Mouse (Mus musculus) stomach, embryonic 16.5 days (tissue): ENCODE results near the gene Cks1b. TPM values are rescaled to one million over a fixed set of nuclear protein-coding genes. Genes with fewer than 3 reads are reported as not detected.

ENCODE experiments used
- ATAC-seq: fragments of 200-750 bp; cut with Nextera tagmentation; 2 replicates; pipeline ENCODE4 v1.8.0; 2017; ENCODE audit warnings: moderate number of reproducible peaks, moderate TSS enrichment; ENCODE audit not compliant: insufficient read depth, low FRiP score
- H3K27ac ChIP-seq: fragments of 300-500 bp; sonication (generic); 2 replicates; pipeline ENCODE4 v1.5.1; 2014; ENCODE audit warnings: low read length
- H3K27me3 ChIP-seq: fragments of 300-500 bp; sonication (generic); 2 replicates; pipeline ENCODE4 v1.6.1; 2014; ENCODE audit warnings: low read length, control low read depth, mixed read lengths; ENCODE audit not compliant: control insufficient read depth, insufficient read depth
- H3K36me3 ChIP-seq: fragments of 300-500 bp; sonication (generic); 2 replicates; pipeline ENCODE4 v1.6.1; 2014; ENCODE audit warnings: low read length; ENCODE audit not compliant: control insufficient read depth, insufficient read depth
- H3K4me1 ChIP-seq: fragments of 300-500 bp; sonication (generic); 2 replicates; pipeline ENCODE4 v1.6.1; 2014; ENCODE audit warnings: low read length, control low read depth, mixed read lengths; ENCODE audit not compliant: control insufficient read depth, insufficient read depth
- H3K4me2 ChIP-seq: fragments of 300-500 bp; sonication (generic); 2 replicates; pipeline ENCODE4 v1.6.1; 2014; ENCODE audit warnings: low read depth, low read length, mixed read lengths
- H3K4me3 ChIP-seq: fragments of 300-500 bp; sonication (generic); replicated peaks from 2 replicates; pipeline ENCODE4 v1.5.1; 2014; ENCODE audit warnings: mild to moderate bottlenecking, low read length
- H3K9ac ChIP-seq: fragments of 300-500 bp; sonication (generic); 2 replicates; pipeline ENCODE4 v1.6.1; 2014; ENCODE audit warnings: low read length
- H3K9me3 ChIP-seq: fragments of 300-500 bp; sonication (generic); replicated peaks from 2 replicates; pipeline ENCODE4 v1.6.1; 2016; ENCODE audit warnings: low read length, control low read depth; ENCODE audit not compliant: control insufficient read depth
- WGBS: fragments of 180-500 bp; shearing (Covaris S2); extraction: QIAGEN DNeasy Blood & Tissue Kit; methylation state at CpG from one replicate; pipeline ENCODE4 v1.1.7; 2014; 5-methylcytosine and 5-hydroxymethylcytosine counted together
- polyA plus RNA-seq: library from polyadenylated mRNA; unstranded; fragments of >200 nt; fragmentation: Nextera tagmentation; extraction: Ambion mirVana; gene quantifications from 2 replicates; pipeline ENCODE4 v1.2.1, GENCODE M21; 2015

The Cks1b gene
- polyA plus RNA-seq, 1 experiment from 2014 or later: 323 TPM

DNA sequence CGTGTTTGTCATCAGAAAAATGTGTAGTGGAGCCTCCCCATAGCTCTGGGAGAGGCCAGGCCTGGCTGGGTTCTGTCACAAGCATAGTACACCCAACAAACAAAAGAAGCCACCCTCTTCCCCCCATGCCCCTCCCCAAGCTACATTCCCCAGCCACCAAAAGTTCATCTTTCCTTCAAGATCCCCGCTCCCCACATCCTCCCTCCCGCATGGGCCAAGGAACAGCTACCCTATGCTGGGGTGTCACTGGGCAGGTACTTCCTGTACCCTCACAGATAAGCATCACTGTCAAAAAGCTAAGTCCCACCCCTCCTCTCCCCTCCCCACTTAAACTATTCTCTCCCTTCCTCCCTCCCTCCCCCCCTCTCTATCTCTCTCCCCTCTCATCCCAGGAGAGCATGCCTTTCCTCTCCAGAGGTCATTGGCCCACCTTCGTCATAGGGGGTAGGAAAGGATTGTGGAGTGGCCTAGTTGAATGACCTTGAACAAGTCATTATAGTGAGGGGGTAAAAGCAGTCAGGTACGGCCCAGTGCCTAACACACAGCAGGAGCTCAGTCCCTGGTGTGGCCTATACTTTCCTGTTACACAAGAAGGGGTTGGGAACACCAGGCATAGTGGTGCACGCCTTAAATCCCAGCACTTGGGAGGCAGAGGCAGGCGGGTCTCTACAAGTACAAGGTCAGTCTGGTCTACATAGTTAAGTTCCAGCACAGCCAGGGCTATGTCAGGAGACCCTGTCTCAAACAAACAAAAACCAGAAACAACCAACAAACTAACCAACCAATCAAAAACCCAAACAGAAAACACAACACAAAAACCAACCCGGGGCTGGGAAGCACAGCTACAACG is 35.9 kb downstream of the Cks1b start:
- Histone ChIP-seq H3K4me1 (peaks cover 39% of the 10 kb centered on the region), H3K27me3 (no peaks in the 10 kb centered on the region), H3K4me2 (no peak overlapping the region), H3K9me3 (no peaks in the 10 kb centered on the region), H3K36me3 (peaks cover 11% of the 10 kb centered on the region; the same call in 1 of the 2 replicates), H3K4me3 (no peak overlapping the region), H3K9ac (no peak overlapping the region), H3K27ac (no peak overlapping the region)
- 82% methylated on average over 9 of the region's 9 CpGs for WGBS
- ATAC-seq: no peak

DNA sequence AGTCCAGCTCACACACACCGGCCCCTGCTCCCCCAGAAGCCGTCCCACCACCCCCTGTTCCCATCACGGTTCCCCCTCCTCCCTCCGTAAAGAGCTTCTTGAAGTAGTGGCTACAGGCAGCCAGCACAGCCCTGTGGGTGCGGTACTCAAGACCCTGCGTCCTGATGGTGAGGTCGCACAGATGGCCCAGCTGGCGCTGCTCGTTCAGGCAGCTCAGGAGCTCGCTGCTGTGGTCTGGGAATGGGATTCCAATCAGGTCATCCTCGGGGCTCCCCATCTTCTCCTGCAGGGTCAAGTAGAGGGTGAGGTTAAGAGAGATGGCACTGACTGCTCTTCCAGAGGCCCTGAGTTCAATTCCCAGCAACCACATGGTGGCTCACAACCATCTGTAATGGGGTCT is 37.0 kb downstream of the Cks1b start:
- WGBS: 87% methylated on average over 11 of the region's 11 CpGs
- Histone ChIP-seq H3K4me2 (no peak overlapping the region), H3K4me3 (no peak overlapping the region), H3K9me3 (no peaks in the 10 kb centered on the region), H3K36me3 (peaks cover 11% of the 10 kb centered on the region; the same call in 1 of the 2 replicates), H3K27ac (no peak overlapping the region), H3K4me1 (peaks cover 32% of the 10 kb centered on the region), H3K27me3 (no peaks in the 10 kb centered on the region), H3K9ac (no peak overlapping the region)
- no peak for ATAC-seq

DNA sequence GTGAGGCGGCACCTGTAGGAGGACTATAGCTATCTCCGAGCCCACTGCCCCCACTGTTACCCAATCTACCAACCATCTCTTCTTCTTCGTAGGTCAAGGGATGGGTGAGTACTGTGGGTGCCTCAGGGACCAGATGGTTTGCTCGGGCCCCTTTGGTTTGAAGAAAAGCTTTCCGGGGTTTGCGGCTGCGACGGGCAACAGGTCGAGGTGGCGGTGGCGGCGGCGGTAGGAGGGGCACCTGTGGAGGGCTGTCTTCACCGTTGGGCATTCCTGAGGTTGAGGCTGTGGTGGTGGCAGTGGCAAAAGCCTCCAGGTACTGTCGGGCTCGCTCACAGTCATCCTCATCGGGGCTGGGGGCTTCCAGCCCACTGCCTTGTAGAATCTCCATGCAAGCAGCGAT is 37.5 kb downstream of the Cks1b start:
- peaks cover 32% of the 10 kb centered on the region for H3K4me1 ChIP-seq
- no peak overlapping the region for H3K9ac ChIP-seq
- no peak overlapping the region for H3K27ac ChIP-seq
- ATAC-seq: no peak
- no peak overlapping the region for H3K4me2 ChIP-seq
- peaks cover 11% of the 10 kb centered on the region; the same call in 1 of the 2 replicates for H3K36me3 ChIP-seq
- no peaks in the 10 kb centered on the region for H3K9me3 ChIP-seq
- 93% methylated on average over 18 of the region's 18 CpGs for WGBS
- H3K27me3 ChIP-seq: no peaks in the 10 kb centered on the region
- no peak overlapping the region for H3K4me3 ChIP-seq

DNA sequence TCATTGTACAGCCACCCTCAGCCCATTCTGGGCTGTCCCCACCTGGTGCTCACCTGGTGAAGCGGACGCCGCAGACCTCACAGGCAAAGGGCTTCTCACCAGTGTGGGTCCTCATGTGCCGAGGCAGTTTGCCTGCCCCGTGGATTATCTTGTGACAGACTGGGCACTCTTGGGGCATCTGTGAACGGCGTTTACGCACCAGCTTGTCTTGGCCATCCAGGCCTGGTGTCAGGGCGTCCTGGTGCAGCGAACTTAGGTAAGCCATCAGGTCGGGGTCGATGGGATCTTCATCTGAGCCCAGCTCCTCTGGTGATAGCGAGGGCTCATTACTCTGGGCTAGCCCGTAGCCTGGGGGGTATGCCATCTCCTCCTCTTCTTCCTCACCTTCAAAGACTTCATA is 37.9 kb downstream of the Cks1b start:
- H3K27me3 ChIP-seq: no peaks in the 10 kb centered on the region
- H3K4me1 ChIP-seq: peaks cover 31% of the 10 kb centered on the region
- no peak overlapping the region for H3K4me2 ChIP-seq
- H3K9me3 ChIP-seq: no peaks in the 10 kb centered on the region
- 95% methylated on average over 14 of the region's 14 CpGs for WGBS
- H3K4me3 ChIP-seq: no peak overlapping the region
- H3K36me3 ChIP-seq: peaks cover 11% of the 10 kb centered on the region; the same call in 1 of the 2 replicates
- ATAC-seq: no peak
- H3K27ac ChIP-seq: no peak overlapping the region
- no peak overlapping the region for H3K9ac ChIP-seq

DNA sequence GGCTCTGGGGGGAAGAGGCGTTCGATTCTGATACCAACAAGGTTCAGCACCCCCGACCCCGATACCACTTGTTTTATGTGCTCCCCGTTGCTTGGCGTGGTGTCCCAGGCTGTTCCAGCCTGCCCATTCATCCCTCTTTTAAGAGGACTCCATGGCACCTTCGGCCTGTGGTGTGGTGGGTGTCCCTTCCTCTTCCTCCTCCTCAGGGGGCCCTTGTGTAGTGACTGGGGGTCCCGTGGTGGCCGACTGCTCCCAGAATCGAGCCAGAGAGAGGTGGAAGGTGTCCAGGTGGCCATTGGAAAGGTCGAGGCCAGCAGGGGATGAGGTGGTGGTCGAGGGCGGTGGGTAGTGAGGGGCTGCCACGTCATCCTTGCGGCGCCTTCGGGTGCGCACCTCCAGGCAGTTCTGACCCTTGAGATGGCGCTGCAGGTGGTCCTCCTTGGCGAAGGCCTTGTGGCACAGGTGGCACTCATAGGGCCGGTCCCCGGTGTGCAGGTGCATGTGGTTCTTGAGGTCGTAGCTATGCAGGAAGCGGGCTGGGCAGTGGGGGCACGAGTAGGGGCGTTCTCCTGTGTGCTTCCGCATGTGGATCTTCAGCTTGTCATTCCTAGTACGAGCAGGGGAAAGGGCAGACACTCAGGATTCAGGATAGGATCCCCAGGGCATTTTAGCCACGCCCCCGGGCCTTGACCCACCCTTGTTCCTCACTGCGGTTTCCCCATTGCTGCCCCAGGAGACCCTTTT is 38.6 kb downstream of the Cks1b start:
- Histone ChIP-seq H3K4me2 (no peak overlapping the region), H3K27ac (peak overlapping the region; percentile 86), H3K27me3 (no peaks in the 10 kb centered on the region), H3K9me3 (no peaks in the 10 kb centered on the region), H3K9ac (no peak overlapping the region), H3K36me3 (peaks cover 11% of the 10 kb centered on the region; the same call in 1 of the 2 replicates), H3K4me3 (no peak overlapping the region), H3K4me1 (peaks cover 24% of the 10 kb centered on the region)
- 86% methylated on average over 31 of the region's 31 CpGs for WGBS
- ATAC-seq: no peak

DNA sequence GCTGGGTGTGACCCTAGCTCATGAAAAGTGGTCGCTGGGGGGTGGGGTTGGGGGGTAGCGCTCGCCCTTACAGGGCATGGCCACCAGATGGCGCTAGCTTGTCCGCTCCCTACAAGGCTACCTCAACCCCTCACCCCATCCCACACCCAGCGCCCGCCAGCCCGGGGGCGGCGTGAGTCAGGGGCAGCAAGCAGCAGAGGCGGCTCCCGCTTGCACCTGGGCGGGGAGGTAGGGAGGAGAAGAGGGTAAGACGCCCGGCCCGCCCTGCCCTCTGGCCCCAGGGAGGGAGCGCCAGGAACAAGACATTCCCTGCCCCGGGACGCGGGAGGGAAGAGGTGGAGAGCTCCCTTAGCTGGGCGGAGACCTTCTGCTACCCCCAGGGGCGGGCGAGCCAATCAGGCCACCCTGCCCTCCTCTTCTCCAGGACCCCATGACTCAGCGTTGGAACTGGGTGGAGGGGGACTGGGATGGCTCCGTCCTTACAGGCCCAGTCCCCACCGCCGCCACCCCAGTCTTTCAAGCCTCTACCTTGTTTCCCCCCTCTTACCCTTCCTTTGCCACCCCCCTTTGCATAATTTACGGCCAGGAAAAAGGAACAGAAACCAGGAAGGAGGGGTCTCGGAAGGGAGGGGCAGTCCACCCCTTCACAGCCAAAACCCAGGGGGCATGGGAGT is 39.7 kb downstream of the Cks1b start:
- Histone ChIP-seq H3K27me3 (no peaks in the 10 kb centered on the region), H3K9ac (peak overlapping the region; percentile 80), H3K4me1 (peaks cover 17% of the 10 kb centered on the region), H3K27ac (peak overlapping the region; percentile 86), H3K4me3 (peak overlapping the region; percentile 56), H3K36me3 (peaks cover 11% of the 10 kb centered on the region; the same call in 1 of the 2 replicates), H3K9me3 (no peaks in the 10 kb centered on the region), H3K4me2 (peak overlapping the region; percentile 70)
- ATAC-seq: peak; percentile 93
- 1% methylated on average over 27 of the region's 29 CpGs for WGBS

DNA sequence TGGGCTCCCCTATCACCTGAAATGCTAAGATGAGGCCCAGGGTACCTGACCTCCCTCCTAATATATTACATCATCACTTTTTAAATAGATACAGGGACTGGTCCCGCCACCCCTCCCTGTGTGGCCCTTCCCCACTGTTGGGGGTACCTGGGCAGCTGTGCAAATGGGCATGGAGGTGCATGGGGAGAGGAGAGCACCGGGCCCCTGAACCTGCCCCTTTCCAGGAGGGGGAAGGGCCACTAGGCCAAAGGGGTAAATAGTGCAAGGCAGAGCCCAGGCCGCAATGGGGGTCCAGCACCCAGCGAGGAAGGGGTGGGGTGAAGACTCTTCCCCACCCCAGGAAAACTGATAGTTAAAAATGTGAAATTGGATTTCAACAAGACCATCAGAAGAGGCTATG is 40.4 kb downstream of the Cks1b start:
- 69% methylated on average over 4 of the region's 4 CpGs for WGBS
- Histone ChIP-seq H3K9ac (peak overlapping the region; percentile 80), H3K27ac (peak overlapping the region; percentile 86; the same call in 1 of the 2 replicates), H3K27me3 (no peaks in the 10 kb centered on the region), H3K4me1 (peaks cover 17% of the 10 kb centered on the region), H3K36me3 (peaks cover 11% of the 10 kb centered on the region; the same call in 1 of the 2 replicates), H3K4me3 (peak overlapping the region; percentile 56; the same call in 1 of the 2 replicates), H3K9me3 (no peaks in the 10 kb centered on the region), H3K4me2 (peak overlapping the region; percentile 70)
- no peak; the same call in 1 of the 2 replicates for ATAC-seq

DNA sequence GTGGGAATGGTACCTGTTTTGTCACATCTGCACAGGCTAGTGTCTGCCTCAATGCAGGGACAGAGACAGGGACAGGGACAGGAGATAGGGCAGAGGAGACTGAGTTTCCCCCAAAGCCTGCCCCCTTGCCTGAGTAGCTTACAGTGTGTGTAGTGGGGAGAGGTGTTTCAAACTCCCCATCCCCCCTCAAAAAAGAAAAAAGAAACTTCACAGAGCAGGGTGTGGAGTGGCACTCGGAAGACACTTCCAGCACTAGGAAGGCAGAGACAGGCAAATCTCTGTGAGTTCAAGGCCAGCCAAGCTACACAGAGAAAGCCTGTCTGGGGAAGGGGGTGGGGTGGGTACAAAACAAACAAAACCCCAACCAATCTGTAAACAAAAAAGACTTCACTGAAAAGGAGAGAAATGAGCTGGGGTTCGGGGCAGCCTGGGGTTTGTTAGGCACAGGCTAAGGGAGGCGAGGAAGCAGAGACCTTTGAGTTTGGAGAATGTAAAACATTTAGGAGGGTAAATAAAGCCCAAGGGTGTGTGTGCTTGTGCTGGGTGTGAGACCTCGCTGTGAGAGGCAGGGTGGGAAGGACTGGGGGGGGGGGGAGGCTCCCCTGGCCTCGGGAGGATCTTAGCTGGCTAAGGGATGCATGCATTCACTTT is 44.5 kb downstream of the Cks1b start:
- peaks cover 11% of the 10 kb centered on the region for H3K4me1 ChIP-seq
- H3K36me3 ChIP-seq: no peaks in the 10 kb centered on the region
- peak overlapping the region; percentile 23; the same call in 1 of the 2 replicates for H3K27ac ChIP-seq
- H3K9me3 ChIP-seq: no peaks in the 10 kb centered on the region
- no peak overlapping the region for H3K9ac ChIP-seq
- no peak overlapping the region for H3K4me2 ChIP-seq
- H3K4me3 ChIP-seq: no peak overlapping the region
- no peaks in the 10 kb centered on the region for H3K27me3 ChIP-seq
- WGBS: 43% methylated on average over 5 of the region's 5 CpGs
- no peak for ATAC-seq
